Mouse (Mus musculus) liver, postnatal 0 days (tissue): Measurements from ENCODE around the gene Snx25.

Experiments used
- CTCF ChIP-seq: sonication (generic); IDR thresholded peaks from 2 replicates; pipeline ENCODE4 v1.5.1; 2016; ENCODE audit warnings: antibody characterized with exemption, low read depth
- EP300 ChIP-seq: IDR thresholded peaks from 2 replicates; pipeline ENCODE4 v1.6.1; 2016; ENCODE audit warnings: antibody characterized with exemption, low read depth, mild to moderate bottlenecking

DNA sequence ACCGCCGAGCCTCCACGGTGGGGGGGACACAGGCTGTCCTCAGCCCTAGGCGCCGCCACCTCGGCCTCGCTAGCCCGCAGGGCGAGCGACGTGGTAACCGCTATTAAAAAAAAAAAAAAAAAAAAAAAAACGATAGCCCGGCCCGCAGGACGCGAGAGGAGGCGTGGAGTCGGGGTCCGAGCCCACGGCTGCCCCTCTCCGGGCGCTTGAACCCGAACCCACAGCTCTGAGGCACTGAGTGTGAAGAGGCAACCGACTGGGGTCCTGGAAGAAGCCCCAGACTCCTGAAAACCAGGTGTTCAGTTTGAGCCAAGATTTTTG is 11.9 kb upstream of the Snx25 start:
- TF ChIP-seq EP300 (no peak), CTCF (no peak)
